Mouse (Mus musculus) erythroblast, embryonic 14.5 days (primary cell): ENCODE data around the gene BC055324. TPM values are rescaled to one million over a fixed set of nuclear protein-coding genes. Genes with fewer than 3 reads are reported as not detected.
A peak's percentile ranks its signal among the peaks of the same experiment; 100 is the strongest.

Source experiments
- H3K27me3 ChIP-seq: 2 replicates; pipeline ENCODE4 v1.6.1; 2012; ENCODE audit warnings: inconsistent platforms; ENCODE audit not compliant: control insufficient read depth
- H3K36me3 ChIP-seq: 2 replicates; pipeline ENCODE4 v1.6.1; 2012; ENCODE audit warnings: mild to moderate bottlenecking, inconsistent platforms; ENCODE audit not compliant: control insufficient read depth
- H3K4me1 ChIP-seq: 2 replicates; pipeline ENCODE4 v1.6.1; 2012; ENCODE audit warnings: inconsistent platforms; ENCODE audit not compliant: control insufficient read depth
- H3K4me3 ChIP-seq: replicated peaks from 2 replicates; pipeline ENCODE3; 2012; ENCODE audit warnings: moderate library complexity, mild to moderate bottlenecking, inconsistent platforms
- H3K9me3 ChIP-seq: 2 replicates; pipeline ENCODE4 v1.6.1; 2012; ENCODE audit warnings: low read length, inconsistent platforms, mixed read lengths; ENCODE audit not compliant: control insufficient read depth
- GATA1 ChIP-seq: IDR thresholded peaks from 2 replicates; pipeline ENCODE4 v1.6.1; 2012; ENCODE audit warnings: low read length, inconsistent platforms, mixed read lengths
- TAL1 ChIP-seq: IDR thresholded peaks from 3 replicates; pipeline ENCODE4 v1.6.1; 2012; ENCODE audit warnings: low read length, inconsistent platforms, mixed read lengths
- polyA plus RNA-seq: library from polyadenylated mRNA; stranded (reverse); fragments of >175 nt; gene quantifications from 2 replicates; pipeline ENCODE4 v1.2.3, GENCODE M21; 2012

BC055324 gene
- polyA plus RNA-seq, 1 experiment, result 0.22 TPM

- Histone ChIP-seq H3K27me3 (no peaks in the 10 kb centered on the region), H3K4me3 (no peak overlapping the region), H3K36me3 (peaks cover 55% of the 10 kb centered on the region), H3K9me3 (no peaks in the 10 kb centered on the region), H3K4me1 (no peaks in the 10 kb centered on the region)
- no peak for TF ChIP-seq GATA1
These were observed 30.4 kb downstream of the BC055324 start for GRCm38 (mm10) chr1:163964008-163964689.

- peaks cover 85% of the 10 kb centered on the region for H3K36me3 ChIP-seq
- TF ChIP-seq TAL1 (no peak), GATA1 (no peak)
- no peaks in the 10 kb centered on the region for H3K4me1 ChIP-seq
- H3K27me3 ChIP-seq, result no peaks in the 10 kb centered on the region
- no peak overlapping the region for H3K4me3 ChIP-seq
- no peaks in the 10 kb centered on the region for H3K9me3 ChIP-seq
These were observed 36.6 kb downstream of the BC055324 start for GRCm38 (mm10) chr1:163958036-163958435.

- no peaks in the 10 kb centered on the region for H3K9me3 ChIP-seq
- H3K4me3 ChIP-seq, result no peak overlapping the region
- H3K4me1 ChIP-seq, result no peaks in the 10 kb centered on the region
- TF ChIP-seq TAL1, result no peak
- no peak for TF ChIP-seq GATA1
- H3K36me3 ChIP-seq, result peaks cover 98% of the 10 kb centered on the region
- H3K27me3 ChIP-seq, result no peaks in the 10 kb centered on the region
These were observed 41.2 kb downstream of the BC055324 start for GRCm38 (mm10) chr1:163953396-163953795.

- Histone ChIP-seq H3K36me3 (peaks cover 95% of the 10 kb centered on the region), H3K4me3 (no peak overlapping the region), H3K4me1 (peaks cover 3% of the 10 kb centered on the region), H3K9me3 (no peaks in the 10 kb centered on the region), H3K27me3 (no peaks in the 10 kb centered on the region)
- no peak for TF ChIP-seq TAL1
- no peak for TF ChIP-seq GATA1
These were observed 52.5 kb downstream of the BC055324 start for GRCm38 (mm10) chr1:163942056-163942455.

GRCm38 (mm10) chr1:163934591-163934990 lies 60.0 kb downstream of the BC055324 start:
- Histone ChIP-seq H3K36me3 (peaks cover 69% of the 10 kb centered on the region), H3K4me1 (peaks cover 23% of the 10 kb centered on the region), H3K27me3 (no peaks in the 10 kb centered on the region), H3K4me3 (no peak overlapping the region), H3K9me3 (no peaks in the 10 kb centered on the region)
- TF ChIP-seq TAL1, result no peak
- TF ChIP-seq GATA1, result no peak

- no peak for TF ChIP-seq GATA1
- no peak for TF ChIP-seq TAL1
- peak overlapping the region; percentile 92 for H3K4me3 ChIP-seq
- no peaks in the 10 kb centered on the region for H3K9me3 ChIP-seq
- H3K36me3 ChIP-seq, result peaks cover 46% of the 10 kb centered on the region
- no peaks in the 10 kb centered on the region for H3K27me3 ChIP-seq
- peaks cover 35% of the 10 kb centered on the region for H3K4me1 ChIP-seq
These were observed 62.8 kb downstream of the BC055324 start for GRCm38 (mm10) chr1:163931801-163932200.

- H3K4me3 ChIP-seq, result peak overlapping the region; percentile 92
- H3K27me3 ChIP-seq, result no peaks in the 10 kb centered on the region
- TF ChIP-seq TAL1, result no peak
- TF ChIP-seq GATA1, result no peak
These were observed 64.2 kb downstream of the BC055324 start for GRCm38 (mm10) chr1:163930458-163930794.

GRCm38 (mm10) chr1:163929636-163930457 lies 64.7 kb downstream of the BC055324 start:
- Histone ChIP-seq H3K36me3 (peaks cover 26% of the 10 kb centered on the region), H3K27me3 (no peaks in the 10 kb centered on the region), H3K9me3 (no peaks in the 10 kb centered on the region), H3K4me1 (peaks cover 35% of the 10 kb centered on the region), H3K4me3 (peak overlapping the region; percentile 92)
- TF ChIP-seq TAL1, result no peak
- no peak for TF ChIP-seq GATA1

More at GRCm38 (mm10) chr1:163930458-163930794, 64.2 kb downstream of the BC055324 start:
- peaks cover 32% of the 10 kb centered on the region for H3K36me3 ChIP-seq
- no peaks in the 10 kb centered on the region for H3K9me3 ChIP-seq
- peaks cover 35% of the 10 kb centered on the region for H3K4me1 ChIP-seq

GRCm38 (mm10) chr1:163928846-163929245 lies 65.8 kb downstream of the BC055324 start, which contains the start of gene Scyl3:
Scyl3 (plus strand) TSS chr1:163929100.
- Histone ChIP-seq H3K4me1 (peaks cover 35% of the 10 kb centered on the region), H3K36me3 (peaks cover 16% of the 10 kb centered on the region), H3K4me3 (peak within 1 kb of the TSS; percentile 92), H3K27me3 (no peaks in the 10 kb centered on the region), H3K9me3 (no peaks in the 10 kb centered on the region)
- TF ChIP-seq GATA1 (no peak), TAL1 (no peak)
